Mouse (Mus musculus): ENCODE measurements at regions not wholly inside any gene's neighbourhood (a gene's known extent, or its start where the extent isn't known, plus 50 kb on each side); places are given as distances from the start of the nearest gene placed in this dataset.

- 94% methylated on average over 2 of the region's 2 CpGs for WGBS
- ATAC-seq (ENCODE audit: low FRiP score), result no peak
Observed at GRCm38 (mm10) chr4:84805431-84805830, 78.7 kb upstream of the Cntln start.

GRCm38 (mm10) chr4:84793156-84793919, 90.8 kb upstream of the Cntln start:
- Histone ChIP-seq H3K9ac (no peak overlapping the region), H3K9me3 (no peaks in the 10 kb centered on the region), H3K27me3 (no peaks in the 10 kb centered on the region), H3K27ac (no peak overlapping the region), H3K4me2 (no peak overlapping the region), H3K4me3 (no peak overlapping the region), H3K36me3 (no peaks in the 10 kb centered on the region), H3K4me1 (replicated peaks) (no peaks in the 10 kb centered on the region)
- ATAC-seq (ENCODE audit: low FRiP score), result no peak
- WGBS, result 84% methylated on average over 10 of the region's 10 CpGs

More at GRCm38 (mm10) chr4:84805431-84805830, 78.7 kb upstream of the Cntln start:
- no peaks in the 10 kb centered on the region for H3K27me3 ChIP-seq
- H3K36me3 ChIP-seq, result no peaks in the 10 kb centered on the region
- H3K4me2 ChIP-seq, result no peak overlapping the region
- H3K27ac ChIP-seq, result no peak overlapping the region
- H3K9ac ChIP-seq, result no peak overlapping the region
- no peaks in the 10 kb centered on the region for H3K9me3 ChIP-seq
- H3K4me3 ChIP-seq, result no peak overlapping the region
- H3K4me1 ChIP-seq (replicated peaks), result no peaks in the 10 kb centered on the region

DNA sequence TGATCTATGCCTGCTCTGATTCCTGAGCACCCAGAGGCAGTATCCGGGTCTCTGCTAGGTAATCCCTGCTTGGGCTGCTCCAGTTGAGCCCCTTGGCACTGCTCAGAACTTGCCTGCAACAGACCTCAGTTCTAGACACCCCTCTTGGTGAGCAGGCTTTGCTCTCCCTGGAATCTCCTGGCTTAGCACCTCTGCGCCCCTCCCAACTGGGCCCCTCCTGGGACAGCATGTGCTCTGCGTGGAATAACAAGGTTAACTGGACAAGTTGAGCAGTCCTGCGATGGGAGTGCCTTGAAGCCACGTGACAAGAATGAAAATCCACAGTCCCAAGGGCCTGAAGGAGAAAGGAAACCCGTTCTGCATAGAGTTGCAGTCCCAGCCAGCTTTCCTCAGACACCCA, 97.5 kb upstream of the Cntln start:
- WGBS, result 62% methylated on average over 6 of the region's 6 CpGs
- Histone ChIP-seq H3K4me2 (no peak overlapping the region), H3K36me3 (no peaks in the 10 kb centered on the region), H3K9ac (no peak overlapping the region), H3K4me1 (replicated peaks) (no peaks in the 10 kb centered on the region), H3K27ac (no peak overlapping the region), H3K9me3 (no peaks in the 10 kb centered on the region), H3K27me3 (no peaks in the 10 kb centered on the region), H3K4me3 (no peak overlapping the region)
- ATAC-seq (ENCODE audit: low FRiP score), result no peak

- WGBS, result 46% methylated on average over 11 of the region's 11 CpGs
- Histone ChIP-seq H3K4me2 (0 out of 2 replicates have a peak overlapping the region, but pooled peaks have one; percentile 6), H3K36me3 (no peaks in the 10 kb centered on the region), H3K27me3 (no peaks in the 10 kb centered on the region), H3K9ac (no peak overlapping the region), H3K4me1 (replicated peaks) (0 out of 2 replicates have a peak, but pooled peaks cover 4% of the 10 kb centered on the region), H3K27ac (no peak overlapping the region), H3K4me3 (no peak overlapping the region), H3K9me3 (no peaks in the 10 kb centered on the region)
- ATAC-seq (ENCODE audit: low FRiP score), result no peak
Observed at GRCm38 (mm10) chr4:84768161-84768560, 93.1 kb upstream of the Bnc2 start.

DNA sequence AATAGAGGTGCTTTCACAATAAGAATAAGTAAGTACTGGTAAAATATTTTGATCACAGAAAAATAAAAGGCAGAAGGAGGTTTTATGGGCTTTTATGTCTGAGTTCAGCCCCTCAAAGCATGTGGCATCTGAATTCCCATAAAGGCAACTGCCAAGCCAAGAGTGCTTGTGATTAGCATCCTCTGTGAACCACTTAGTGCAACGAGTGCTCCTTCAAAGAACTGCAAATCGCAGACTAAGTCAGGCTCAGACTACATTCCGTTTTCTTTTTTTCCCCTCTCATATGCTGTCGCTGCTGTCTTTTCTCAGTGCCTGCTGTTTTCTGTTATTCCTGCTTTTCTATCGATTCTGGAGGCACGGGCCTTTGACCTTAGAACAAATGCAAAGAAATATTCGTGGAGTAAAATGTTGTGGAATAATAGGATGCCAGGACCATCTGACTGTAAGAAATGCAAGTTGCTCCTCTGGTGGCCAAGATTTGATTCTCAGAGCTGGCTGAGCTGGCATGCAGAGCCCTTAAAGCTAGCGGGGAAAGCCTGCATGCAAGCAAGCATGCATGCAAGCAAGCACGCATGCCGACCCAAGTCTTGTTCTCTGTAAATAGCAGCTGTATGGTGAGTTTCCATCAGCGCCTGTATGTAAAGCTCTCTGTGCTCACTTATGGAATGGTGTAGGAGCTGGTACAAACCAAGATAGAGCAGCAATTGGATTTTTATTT, 91.8 kb upstream of the Bnc2 start:
- Histone ChIP-seq H3K9ac (no peak overlapping the region), H3K4me1 (replicated peaks) (0 out of 2 replicates have a peak, but pooled peaks cover 4% of the 10 kb centered on the region), H3K4me2 (no peak overlapping the region), H3K36me3 (no peaks in the 10 kb centered on the region), H3K4me3 (no peak overlapping the region), H3K27me3 (no peaks in the 10 kb centered on the region), H3K27ac (no peak overlapping the region), H3K9me3 (no peaks in the 10 kb centered on the region)
- WGBS, result 59% methylated on average over 11 of the region's 11 CpGs
- ATAC-seq (ENCODE audit: low FRiP score), result no peak

GRCm38 (mm10) chr4:84757172-84757571, 82.1 kb upstream of the Bnc2 start:
- no peaks in the 10 kb centered on the region for H3K27me3 ChIP-seq
- H3K27ac ChIP-seq, result no peak overlapping the region
- H3K36me3 ChIP-seq, result no peaks in the 10 kb centered on the region
- no peaks in the 10 kb centered on the region for H3K4me1 ChIP-seq (replicated peaks)
- ATAC-seq (ENCODE audit: low FRiP score), result no peak
- H3K4me2 ChIP-seq, result no peak overlapping the region
- no peak overlapping the region for H3K9ac ChIP-seq
- H3K4me3 ChIP-seq, result no peak overlapping the region
- 97% methylated on average over 5 of the region's 5 CpGs for WGBS
- H3K9me3 ChIP-seq, result no peaks in the 10 kb centered on the region

DNA sequence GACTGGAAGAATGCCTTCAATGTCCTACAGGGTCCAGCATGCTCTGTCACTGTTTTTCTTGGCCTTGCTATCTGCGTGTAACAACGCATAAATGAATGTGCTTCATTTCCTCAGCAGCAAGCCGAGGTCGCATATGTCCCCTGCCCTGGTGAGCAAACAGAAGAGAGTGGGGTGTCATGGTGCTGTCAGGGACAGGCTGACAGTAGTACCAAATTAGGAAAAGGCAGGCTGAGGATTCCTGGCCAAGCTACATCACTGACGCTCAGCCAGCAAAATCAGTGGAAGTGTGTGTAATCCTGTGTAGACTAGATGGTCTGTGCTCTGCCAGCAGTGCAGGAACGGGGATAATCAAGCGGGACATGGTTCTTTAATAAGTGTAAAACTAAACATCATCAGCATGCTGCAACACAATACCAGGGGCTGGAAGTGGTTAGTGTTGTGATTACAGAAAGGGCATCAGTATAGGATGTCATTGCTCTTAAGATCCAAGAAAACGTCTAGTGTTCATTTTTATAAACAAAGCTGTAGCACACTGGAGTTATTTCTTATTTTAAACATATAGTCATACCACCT, 77.6 kb upstream of the Bnc2 start:
- no peak overlapping the region for H3K4me2 ChIP-seq
- no peak for ATAC-seq (ENCODE audit: low FRiP score)
- WGBS, result 76% methylated on average over 8 of the region's 8 CpGs

GRCm38 (mm10) chr4:84741301-84741700, 66.2 kb upstream of the Bnc2 start:
- H3K9ac ChIP-seq, result no peak overlapping the region
- H3K27me3 ChIP-seq, result no peaks in the 10 kb centered on the region
- no peak overlapping the region for H3K27ac ChIP-seq
- no peaks in the 10 kb centered on the region for H3K36me3 ChIP-seq
- no peaks in the 10 kb centered on the region for H3K4me1 ChIP-seq (replicated peaks)
- H3K4me2 ChIP-seq, result no peak overlapping the region
- 36% methylated on average over 2 of the region's 2 CpGs for WGBS
- H3K4me3 ChIP-seq, result no peak overlapping the region
- ATAC-seq (ENCODE audit: low FRiP score), result no peak
- no peaks in the 10 kb centered on the region for H3K9me3 ChIP-seq

More for the DNA sequence above, 77.6 kb upstream of the Bnc2 start:
- Histone ChIP-seq H3K9ac (no peak overlapping the region), H3K27ac (no peak overlapping the region), H3K27me3 (no peaks in the 10 kb centered on the region), H3K9me3 (no peaks in the 10 kb centered on the region), H3K36me3 (no peaks in the 10 kb centered on the region), H3K4me3 (no peak overlapping the region), H3K4me1 (replicated peaks) (no peaks in the 10 kb centered on the region)

DNA sequence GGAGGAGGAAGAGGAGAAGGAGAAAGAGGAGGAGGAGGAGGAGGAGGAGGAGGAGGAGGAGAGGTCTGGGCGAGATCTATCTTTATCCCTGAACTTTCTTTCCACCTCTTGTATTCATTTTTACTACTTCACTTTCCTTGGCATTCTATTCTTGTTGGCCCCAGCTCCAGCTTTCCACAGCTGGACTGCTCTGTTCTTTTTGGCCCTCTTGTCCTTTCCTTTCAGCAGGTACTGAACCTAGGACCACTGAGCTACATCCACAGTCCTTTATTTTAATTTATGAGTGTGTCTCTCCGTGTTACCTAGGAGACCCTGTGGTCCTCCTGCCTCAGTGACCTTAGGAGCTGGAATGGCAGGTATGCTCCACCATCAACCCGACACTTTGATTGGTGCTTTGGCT, 65.7 kb upstream of the Bnc2 start:
- no peaks in the 10 kb centered on the region for H3K36me3 ChIP-seq
- no peak overlapping the region for H3K4me3 ChIP-seq
- H3K4me1 ChIP-seq (replicated peaks), result no peaks in the 10 kb centered on the region
- H3K4me2 ChIP-seq, result no peak overlapping the region
- no peak overlapping the region for H3K9ac ChIP-seq
- WGBS, result 80% methylated on average over 3 of the region's 3 CpGs
- ATAC-seq (ENCODE audit: low FRiP score), result no peak
- H3K9me3 ChIP-seq, result no peaks in the 10 kb centered on the region
- H3K27ac ChIP-seq, result no peak overlapping the region
- no peaks in the 10 kb centered on the region for H3K27me3 ChIP-seq

Data from hindbrain, embryonic 13.5 days (tissue).